ENCODE assay signal across 25 mouse cellular contexts in genomic region chr19:43141646-43142045, GRCm38 (mm10).
A peak's percentile ranks its signal among the peaks of the same experiment; 100 is the strongest.
DNase-seq lines count a peak whose midpoint lies in the region; ATAC-seq lines count a peak whose summit lies in the region.
"Had no signal": no experiment of that assay in that cellular context is flagged by ENCODE, and none has a peak within 500 bp of the region (broad histone marks: within the 10 kb centered on the region; RNA-seq: fewer than 3 reads in every experiment).

No protein-coding gene starts in this region.

- no peak overlapping the region for H3K4me3 ChIP-seq in heart, embryonic 11.5 days (ENCODE audit: low read depth, low read length)
- no peak overlapping the region for H3K4me3 ChIP-seq in lung, embryonic 16.5 days (ENCODE audit: low read length)
- H3K4me3 ChIP-seq in intestine, embryonic 15.5 days (replicated peaks), result no peak overlapping the region
- H3K4me3 ChIP-seq: embryonic facial prominence, embryonic 12.5 days; heart, embryonic 13.5 days; hindbrain, embryonic 13.5 days had no signal

- H3K4me2 ChIP-seq in heart, embryonic 11.5 days, result no peak overlapping the region
- no peak overlapping the region for H3K4me2 ChIP-seq in lung, embryonic 16.5 days (ENCODE audit: low read depth, low read length)
- no peak overlapping the region for H3K4me2 ChIP-seq in intestine, embryonic 15.5 days (replicated peaks)
- H3K4me2 ChIP-seq: embryonic facial prominence, embryonic 12.5 days; heart, embryonic 13.5 days; hindbrain, embryonic 13.5 days; midbrain, embryonic 11.5 days had no signal

- H3K27me3 ChIP-seq in heart, embryonic 11.5 days (ENCODE audit: control insufficient read depth, insufficient read depth, low read length), result no peaks in the 10 kb centered on the region
- H3K27me3 ChIP-seq in lung, embryonic 16.5 days (ENCODE audit: control insufficient read depth, insufficient read depth, low read depth, low read length), result no peaks in the 10 kb centered on the region
- no peaks in the 10 kb centered on the region for H3K27me3 ChIP-seq in intestine, embryonic 15.5 days (replicated peaks)
- H3K27me3 ChIP-seq: embryonic facial prominence, embryonic 12.5 days; heart, embryonic 13.5 days; hindbrain, embryonic 13.5 days had no signal

- H3K9ac ChIP-seq in heart, embryonic 11.5 days (ENCODE audit: low read depth, low read length), result no peak overlapping the region
- no peak overlapping the region for H3K9ac ChIP-seq in lung, embryonic 16.5 days (ENCODE audit: low read length)
- H3K9ac ChIP-seq in intestine, embryonic 15.5 days, result no peak overlapping the region
- H3K9ac ChIP-seq: embryonic facial prominence, embryonic 12.5 days; heart, embryonic 13.5 days; hindbrain, embryonic 13.5 days; liver, embryonic 14.5 days had no signal

- H3K27ac ChIP-seq in heart, embryonic 11.5 days (ENCODE audit: low read depth, low read length), result no peak overlapping the region
- H3K27ac ChIP-seq in lung, embryonic 16.5 days (ENCODE audit: low read length), result no peak overlapping the region
- no peak overlapping the region for H3K27ac ChIP-seq in intestine, embryonic 15.5 days
- H3K27ac ChIP-seq: embryonic facial prominence, embryonic 12.5 days; heart, embryonic 13.5 days; hindbrain, embryonic 13.5 days; liver, embryonic 14.5 days had no signal

- DNase-seq in heart, postnatal 4 days, result peak; percentile 12
- DNase-seq in layer of hippocampus, adult 11-12 months (ENCODE audit: low spot score), result peak; percentile 18
- DNase-seq in layer of hippocampus, postnatal 25 days (ENCODE audit: extremely low spot score in 1 of 2, low spot score in 1 of 2), result no peak
- no peak for DNase-seq in lung, postnatal 4 days
- peak; percentile 17 for DNase-seq in brain, adult 2 months (ENCODE audit: low read depth, low spot score)
- DNase-seq: adrenal gland, postnatal 14 days; cerebellum, adult 11-12 months; cerebellum, adult 9-11 months; embryo, embryonic 11 days; gastrocnemius, postnatal 14 days; heart, postnatal 36 days; liver; right cerebral cortex, adult 18-20 months had no signal

- no peak for ATAC-seq in heart, embryonic 11.5 days (replicated peaks; ENCODE audit: insufficient number of reproducible peaks, low FRiP score, low TSS enrichment)
- ATAC-seq in lung, embryonic 16.5 days (ENCODE audit: low read depth), result peak; percentile 57; the same call in 1 of the 2 replicates
- ATAC-seq in intestine, embryonic 15.5 days, result no peak
- ATAC-seq: CD4-positive, CD25-positive, alpha-beta regulatory T cell, adult 4 months; forebrain, embryonic 14.5 days; intestine, postnatal 0 days; midbrain, embryonic 16.5 days had no signal

- H3K4me1 ChIP-seq in heart, embryonic 11.5 days (ENCODE audit: control insufficient read depth, insufficient read depth, low read length), result no peaks in the 10 kb centered on the region
- H3K4me1 ChIP-seq in lung, embryonic 16.5 days (replicated peaks; ENCODE audit: control insufficient read depth, insufficient read depth, low read length), result no peaks in the 10 kb centered on the region
- no peaks in the 10 kb centered on the region for H3K4me1 ChIP-seq in intestine, embryonic 15.5 days (replicated peaks)
- H3K4me1 ChIP-seq: heart, embryonic 13.5 days; hindbrain, embryonic 13.5 days had no signal

- no peaks in the 10 kb centered on the region for H3K9me3 ChIP-seq in heart, embryonic 11.5 days (replicated peaks; ENCODE audit: control insufficient read depth, low read length)
- H3K9me3 ChIP-seq in lung, embryonic 16.5 days (ENCODE audit: control insufficient read depth, low read length), result no peaks in the 10 kb centered on the region
- H3K9me3 ChIP-seq in intestine, embryonic 15.5 days, result no peaks in the 10 kb centered on the region
- H3K9me3 ChIP-seq: embryonic facial prominence, embryonic 12.5 days; heart, embryonic 13.5 days; hindbrain, embryonic 13.5 days had no signal

- 45% methylated on average over 3 of the region's 3 CpGs for WGBS in heart, embryonic 11.5 days (ENCODE audit: insufficient replicate concordance)
- 32% methylated on average over 3 of the region's 3 CpGs for WGBS in lung, embryonic 16.5 days
- 43% methylated on average over 3 of the region's 3 CpGs for WGBS in intestine, embryonic 15.5 days

- H3K36me3 ChIP-seq in heart, embryonic 11.5 days (ENCODE audit: control insufficient read depth, insufficient read depth, low read length), result no peaks in the 10 kb centered on the region
- H3K36me3 ChIP-seq in lung, embryonic 16.5 days (ENCODE audit: control insufficient read depth, insufficient read depth, low read length), result no peaks in the 10 kb centered on the region
- no peaks in the 10 kb centered on the region for H3K36me3 ChIP-seq in intestine, embryonic 15.5 days
- H3K36me3 ChIP-seq: embryonic facial prominence, embryonic 12.5 days; heart, embryonic 13.5 days; hindbrain, embryonic 13.5 days had no signal

Comparison
In these comparisons a context has a peak if more than half of its experiments do, and no peak if none do; other contexts are left out.
1. DNase-seq: peak in heart, postnatal 4 days (single experiment), layer of hippocampus, adult 11-12 months (single experiment) and brain, adult 2 months (single experiment); none in layer of hippocampus, postnatal 25 days (0 of 2) and lung, postnatal 4 days (0 of 2).